Mouse (Mus musculus): Measurements from ENCODE around the gene Katna1.
"Not testable (repeated sequence)": the region's sequence is repeated elsewhere in the genome, so short reads cannot be mapped to it uniquely, and the experiment has no call there.

Katna1 gene

GRCm38 (mm10) chr10:7725751-7726500, at the start of gene Katna1:
Gene Katna1 (plus strand): TSS chr10:7726000.
- peak; percentile 97 for DNase-seq (ENCODE audit: low read depth, low spot score)

GRCm38 (mm10) chr10:7680731-7681301, 45.0 kb upstream of the Katna1 start, which contains the start of the genes Pcmt1 and Lats1:
Gene Pcmt1 (minus strand): TSS chr10:7681136.
Gene Lats1 (plus strand): TSS chr10:7681214.
- DNase-seq (ENCODE audit: low read depth, low spot score), result peak; percentile 33

GRCm38 (mm10) chr10:7681343-7682025, 44.3 kb upstream of the Katna1 start:
- DNase-seq (ENCODE audit: low read depth, low spot score), result peak; percentile 68

GRCm38 (mm10) chr10:7682249-7682648, 43.6 kb upstream of the Katna1 start:
- DNase-seq (ENCODE audit: low read depth, low spot score), result no peak

- no peak for DNase-seq (ENCODE audit: low read depth, low spot score)
These were observed 38.9 kb upstream of the Katna1 start for GRCm38 (mm10) chr10:7686902-7687301.

GRCm38 (mm10) chr10:7695286-7695685, 30.5 kb upstream of the Katna1 start:
- peak; percentile 43 for DNase-seq (ENCODE audit: low read depth, low spot score)

- no peak for DNase-seq (ENCODE audit: low read depth, low spot score)
These were observed 25.7 kb upstream of the Katna1 start for GRCm38 (mm10) chr10:7700120-7700519.

- DNase-seq (ENCODE audit: low read depth, low spot score), result no peak
These were observed 23.2 kb upstream of the Katna1 start for GRCm38 (mm10) chr10:7702586-7702985.

- DNase-seq (ENCODE audit: low read depth, low spot score), result no peak
These were observed 15.7 kb upstream of the Katna1 start for GRCm38 (mm10) chr10:7710121-7710520.

- DNase-seq (ENCODE audit: low read depth, low spot score), result no peak
These were observed 13.3 kb upstream of the Katna1 start for GRCm38 (mm10) chr10:7712506-7712905.

- peak; percentile 51 for DNase-seq (ENCODE audit: low read depth, low spot score)
These were observed 10.7 kb upstream of the Katna1 start for GRCm38 (mm10) chr10:7715056-7715455.

GRCm38 (mm10) chr10:7726501-7726812, 657 bp downstream of the Katna1 start:
- no peak for DNase-seq (ENCODE audit: low read depth, low spot score)

- no peak for DNase-seq (ENCODE audit: low read depth, low spot score)
These were observed 1.2 kb downstream of the Katna1 start for GRCm38 (mm10) chr10:7727011-7727410.

GRCm38 (mm10) chr10:7731582-7731981, 5.8 kb downstream of the Katna1 start:
- no peak for DNase-seq (ENCODE audit: low read depth, low spot score)

- no peak for DNase-seq (ENCODE audit: low read depth, low spot score)
These were observed 11.3 kb downstream of the Katna1 start for GRCm38 (mm10) chr10:7737122-7737521.

- no peak for DNase-seq (ENCODE audit: low read depth, low spot score)
These were observed 12.1 kb downstream of the Katna1 start for GRCm38 (mm10) chr10:7737914-7738313.

- DNase-seq (ENCODE audit: low read depth, low spot score), result not testable (repeated sequence)
These were observed 19.7 kb downstream of the Katna1 start for GRCm38 (mm10) chr10:7745528-7745927.

- no peak for DNase-seq (ENCODE audit: low read depth, low spot score)
These were observed 23.0 kb downstream of the Katna1 start for GRCm38 (mm10) chr10:7748752-7749151.

- no peak for DNase-seq (ENCODE audit: low read depth, low spot score)
These were observed 31.7 kb downstream of the Katna1 start for GRCm38 (mm10) chr10:7757544-7757943.

GRCm38 (mm10) chr10:7772346-7772745, 46.5 kb downstream of the Katna1 start:
- DNase-seq (ENCODE audit: low read depth, low spot score), result no peak

- no peak for DNase-seq (ENCODE audit: low read depth, low spot score)
These were observed 47.0 kb downstream of the Katna1 start for GRCm38 (mm10) chr10:7772769-7773168.

GRCm38 (mm10) chr10:7775421-7775820, 49.6 kb downstream of the Katna1 start:
- DNase-seq (ENCODE audit: low read depth, low spot score), result no peak

GRCm38 (mm10) chr10:7778361-7778760, 52.6 kb downstream of the Katna1 start:
- no peak for DNase-seq (ENCODE audit: low read depth, low spot score)
